Mouse (Mus musculus): ENCODE measurements around the gene Lck.

GRCm38 (mm10) chr4:129516925-129517324 lies 56.5 kb downstream of the Lck start:
- no peak for TF ChIP-seq TAL1 (IDR thresholded peaks at IDR 0.05; ENCODE audit: low read length)
- TF ChIP-seq GATA1 (IDR thresholded peaks at IDR 0.05; ENCODE audit: low read length) = no peak
